Mouse (Mus musculus): ENCODE results near the gene Bcdin3d. TPM values are rescaled to one million over a fixed set of nuclear protein-coding genes. Genes with fewer than 3 reads are reported as not detected.

Bcdin3d gene
- total and polyA plus RNA-seq, 2 experiments from 2014 or later, result 10.1 to 12.7 TPM

GRCm38 (mm10) chr15:99473801-99474575 is 542 bp downstream of the Bcdin3d start:
- 6% methylated on average over 38 of the region's 38 CpGs for WGBS
- peak overlapping the region; percentile 81 for H3K9ac ChIP-seq (replicated peaks; ENCODE audit: low read length)
- H3K27ac ChIP-seq, result peak overlapping the region; percentile 81
- peak overlapping the region; percentile 82 for H3K4me2 ChIP-seq (ENCODE audit: low read depth, low read length)
- TF ChIP-seq CTCF (IDR thresholded peaks at IDR 0.05; ENCODE audit: low read depth), result no peak
- no peaks in the 10 kb centered on the region for H3K9me3 ChIP-seq (ENCODE audit: low read length)
- peaks cover 4% of the 10 kb centered on the region for H3K4me1 ChIP-seq (ENCODE audit: insufficient read depth, low read length)
- DNase-seq (ENCODE audit: low spot score) (peak; percentile 78), ATAC-seq (peak; percentile 77)
- no peaks in the 10 kb centered on the region for H3K27me3 ChIP-seq (ENCODE audit: insufficient read depth, low read length)
- peak overlapping the region; percentile 92 for H3K4me3 ChIP-seq (ENCODE audit: low read length)
- no peaks in the 10 kb centered on the region for H3K36me3 ChIP-seq (ENCODE audit: insufficient read depth, low read length)

DNA sequence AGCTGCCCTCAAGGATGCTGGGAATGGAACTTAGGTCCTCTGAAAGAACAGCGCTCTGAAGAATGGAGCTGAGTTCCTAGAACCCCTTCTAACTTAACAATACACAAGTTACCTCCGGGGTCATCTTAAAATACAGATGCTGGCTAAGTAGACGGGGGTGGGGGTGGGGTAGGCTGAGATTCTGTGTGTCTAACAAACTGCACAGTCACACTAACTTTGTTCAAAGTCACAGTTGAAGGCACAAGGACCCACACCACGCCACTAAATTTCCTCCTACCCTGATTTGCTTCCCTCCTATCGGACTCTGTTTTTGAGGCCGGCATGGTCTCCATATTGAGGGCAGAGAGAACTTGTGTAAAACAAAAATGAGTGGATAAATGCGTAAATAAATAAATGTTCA is 1.6 kb downstream of the Bcdin3d start:
- Histone ChIP-seq H3K4me3 (ENCODE audit: low read length) (no peak overlapping the region), H3K27ac (no peak overlapping the region), H3K9ac (replicated peaks; ENCODE audit: low read length) (no peak overlapping the region), H3K36me3 (ENCODE audit: insufficient read depth, low read length) (no peaks in the 10 kb centered on the region), H3K27me3 (ENCODE audit: insufficient read depth, low read length) (no peaks in the 10 kb centered on the region), H3K4me1 (ENCODE audit: insufficient read depth, low read length) (peaks cover 4% of the 10 kb centered on the region), H3K9me3 (ENCODE audit: low read length) (no peaks in the 10 kb centered on the region), H3K4me2 (ENCODE audit: low read depth, low read length) (no peak overlapping the region)
- TF ChIP-seq CTCF (IDR thresholded peaks at IDR 0.05; ENCODE audit: low read depth), result no peak
- DNase-seq (ENCODE audit: low spot score), result no peak
- WGBS, result 87% methylated on average over 7 of the region's 7 CpGs
- ATAC-seq, result no peak

DNA sequence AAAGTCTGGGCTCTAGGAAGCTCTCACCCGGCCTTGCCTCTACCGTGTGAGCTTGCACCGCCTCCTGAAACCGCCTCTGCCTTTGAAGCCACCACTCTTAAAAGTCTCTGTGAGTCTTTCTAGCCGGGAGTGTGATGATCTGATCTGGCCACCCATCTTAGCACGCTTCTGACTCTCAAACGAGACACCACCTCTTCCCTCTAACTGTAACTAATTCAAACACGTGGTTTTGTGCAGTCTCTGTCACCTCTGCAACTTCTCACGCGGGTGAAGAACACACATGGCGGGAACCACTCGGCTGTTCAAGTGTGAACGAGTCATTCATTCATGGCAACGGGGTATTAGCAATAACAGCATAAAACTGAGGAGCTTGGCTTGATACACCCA is 2.9 kb downstream of the Bcdin3d start:
- H3K27me3 ChIP-seq (ENCODE audit: insufficient read depth, low read length), result no peaks in the 10 kb centered on the region
- ATAC-seq (no peak), DNase-seq (ENCODE audit: low spot score) (no peak)
- TF ChIP-seq CTCF (IDR thresholded peaks at IDR 0.05; ENCODE audit: low read depth), result no peak
- no peaks in the 10 kb centered on the region for H3K9me3 ChIP-seq (ENCODE audit: low read length)
- no peak overlapping the region for H3K4me2 ChIP-seq (ENCODE audit: low read depth, low read length)
- H3K4me1 ChIP-seq (ENCODE audit: insufficient read depth, low read length), result peaks cover 4% of the 10 kb centered on the region
- H3K36me3 ChIP-seq (ENCODE audit: insufficient read depth, low read length), result no peaks in the 10 kb centered on the region
- no peak overlapping the region for H3K4me3 ChIP-seq (ENCODE audit: low read length)
- no peak overlapping the region for H3K27ac ChIP-seq
- H3K9ac ChIP-seq (replicated peaks; ENCODE audit: low read length), result no peak overlapping the region
- 82% methylated on average over 14 of the region's 14 CpGs for WGBS

GRCm38 (mm10) chr15:99470971-99471676 is 3.4 kb downstream of the Bcdin3d start:
- H3K27ac ChIP-seq, result peak overlapping the region; percentile 41

GRCm38 (mm10) chr15:99470224-99470761 is 4.2 kb downstream of the Bcdin3d start:
- H3K4me3 ChIP-seq (ENCODE audit: low read length), result no peak overlapping the region
- ATAC-seq (no peak), DNase-seq (ENCODE audit: low spot score) (no peak)
- no peaks in the 10 kb centered on the region for H3K36me3 ChIP-seq (ENCODE audit: insufficient read depth, low read length)
- peak overlapping the region; percentile 41; the same call in 1 of the 2 replicates for H3K27ac ChIP-seq
- H3K4me2 ChIP-seq (ENCODE audit: low read depth, low read length), result peak overlapping the region; percentile 17; the same call in 1 of the 2 replicates
- H3K9ac ChIP-seq (replicated peaks; ENCODE audit: low read length), result no peak overlapping the region
- H3K9me3 ChIP-seq (ENCODE audit: low read length), result no peaks in the 10 kb centered on the region
- TF ChIP-seq CTCF (IDR thresholded peaks at IDR 0.05; ENCODE audit: low read depth), result no peak
- 75% methylated on average over 31 of the region's 31 CpGs for WGBS
- peaks cover 4% of the 10 kb centered on the region for H3K4me1 ChIP-seq (ENCODE audit: insufficient read depth, low read length)
- H3K27me3 ChIP-seq (ENCODE audit: insufficient read depth, low read length), result no peaks in the 10 kb centered on the region

More at GRCm38 (mm10) chr15:99470971-99471676, 3.4 kb downstream of the Bcdin3d start:
- H3K9me3 ChIP-seq (ENCODE audit: low read length), result no peaks in the 10 kb centered on the region
- H3K4me2 ChIP-seq (ENCODE audit: low read depth, low read length), result peak overlapping the region; percentile 17
- H3K4me3 ChIP-seq (ENCODE audit: low read length), result no peak overlapping the region
- no peaks in the 10 kb centered on the region for H3K27me3 ChIP-seq (ENCODE audit: insufficient read depth, low read length)
- no peaks in the 10 kb centered on the region for H3K36me3 ChIP-seq (ENCODE audit: insufficient read depth, low read length)
- TF ChIP-seq CTCF (IDR thresholded peaks at IDR 0.05; ENCODE audit: low read depth), result peak; percentile 83
- DNase-seq (ENCODE audit: low spot score) (peak; percentile 75), ATAC-seq (no peak)
- 64% methylated on average over 17 of the region's 17 CpGs for WGBS
- peaks cover 4% of the 10 kb centered on the region for H3K4me1 ChIP-seq (ENCODE audit: insufficient read depth, low read length)
- H3K9ac ChIP-seq (replicated peaks; ENCODE audit: low read length), result no peak overlapping the region

DNA sequence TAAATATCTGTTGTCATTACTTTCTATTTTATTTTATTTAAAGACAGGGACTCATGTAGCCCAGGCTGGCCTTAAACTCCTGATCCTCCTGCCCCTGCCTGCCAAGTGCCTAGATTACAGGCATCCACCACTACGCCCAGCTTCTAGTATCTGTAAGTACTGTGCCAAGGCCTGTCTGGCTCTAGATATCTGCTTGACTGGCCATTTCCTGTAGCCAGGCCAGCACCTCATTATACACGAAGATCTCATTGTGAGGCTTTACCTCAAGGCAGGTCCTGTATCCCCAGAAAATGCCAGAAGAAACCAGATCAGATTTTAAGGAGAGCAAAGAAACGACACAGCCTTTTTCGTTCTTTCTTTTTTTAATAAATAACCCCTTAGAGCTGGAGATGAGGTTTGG is 4.8 kb downstream of the Bcdin3d start:
- ATAC-seq (no peak), DNase-seq (ENCODE audit: low spot score) (no peak)
- H3K27me3 ChIP-seq (ENCODE audit: insufficient read depth, low read length), result no peaks in the 10 kb centered on the region
- no peak overlapping the region for H3K27ac ChIP-seq
- peaks cover 4% of the 10 kb centered on the region for H3K4me1 ChIP-seq (ENCODE audit: insufficient read depth, low read length)
- no peaks in the 10 kb centered on the region for H3K36me3 ChIP-seq (ENCODE audit: insufficient read depth, low read length)
- TF ChIP-seq CTCF (IDR thresholded peaks at IDR 0.05; ENCODE audit: low read depth), result no peak
- 86% methylated on average over 4 of the region's 4 CpGs for WGBS
- H3K4me2 ChIP-seq (ENCODE audit: low read depth, low read length), result no peak overlapping the region
- no peak overlapping the region for H3K9ac ChIP-seq (replicated peaks; ENCODE audit: low read length)
- H3K4me3 ChIP-seq (ENCODE audit: low read length), result no peak overlapping the region
- H3K9me3 ChIP-seq (ENCODE audit: low read length), result no peaks in the 10 kb centered on the region

Data from hindbrain, postnatal 0 days (tissue).